Mouse (Mus musculus): ENCODE data around the gene Gins1.

- no peak for TF ChIP-seq CTCF (conservative IDR thresholded peaks at IDR 0.05; ENCODE audit: low read length)
- TF ChIP-seq POU5F1 (IDR thresholded peaks at IDR 0.05; ENCODE audit: borderline replicate concordance, low read length) = no peak
Observed at GRCm38 (mm10) chr2:150921697-150922096, 16.5 kb downstream of the Gins1 start.

All from E14TG2a.4 (cell line).